Mouse (Mus musculus) bone marrow, adult 2 months (tissue): ENCODE measurements around the gene Stat1.

Experiments used
- CTCF ChIP-seq: fragments of 200-500 bp; IDR thresholded peaks from 2 replicates; pipeline ENCODE4 v1.5.1; 2011; ENCODE audit warnings: low read length, control low read depth; ENCODE audit not compliant: control insufficient read depth, insufficient read depth
- POLR2A ChIP-seq: fragments of 200-500 bp; IDR thresholded peaks from 2 replicates; pipeline ENCODE4 v1.6.1; 2011; ENCODE audit warnings: low read depth, mild to moderate bottlenecking, control low read depth, low read length, borderline replicate concordance; ENCODE audit not compliant: control insufficient read depth

DNA sequence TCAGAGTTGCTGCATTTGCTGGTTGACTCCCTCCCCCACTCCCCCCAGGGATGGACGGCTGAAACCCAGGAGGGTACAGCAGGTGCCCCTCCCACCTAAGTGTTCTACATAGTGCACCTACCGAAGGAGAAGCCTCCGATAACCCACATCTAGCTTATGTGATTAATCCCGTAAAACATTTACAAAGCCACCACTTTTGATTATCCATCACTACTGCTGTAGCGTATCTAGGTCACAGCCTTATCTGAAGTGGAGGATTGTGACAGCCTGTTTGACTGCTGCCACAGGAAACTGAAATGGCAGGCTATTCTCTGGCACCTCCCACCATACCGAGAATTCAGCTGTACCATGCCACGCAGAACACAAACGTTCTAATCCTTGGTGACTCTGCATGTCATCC, 52.0 kb downstream of the Stat1 start:
- TF ChIP-seq CTCF (no peak), POLR2A (no peak)
